Mouse (Mus musculus) ES-Bruce4 (cell line): ENCODE measurements around the gene Slc7a10.

Experiments used
- CTCF ChIP-seq: IDR thresholded peaks from one replicate; pipeline ENCODE4 v1.8.1; 2011; ENCODE audit warnings: low read depth, low read length
- POLR2A ChIP-seq: IDR thresholded peaks from one replicate; pipeline ENCODE4 v1.8.1; 2011; ENCODE audit warnings: low read length; ENCODE audit not compliant: insufficient read depth

DNA sequence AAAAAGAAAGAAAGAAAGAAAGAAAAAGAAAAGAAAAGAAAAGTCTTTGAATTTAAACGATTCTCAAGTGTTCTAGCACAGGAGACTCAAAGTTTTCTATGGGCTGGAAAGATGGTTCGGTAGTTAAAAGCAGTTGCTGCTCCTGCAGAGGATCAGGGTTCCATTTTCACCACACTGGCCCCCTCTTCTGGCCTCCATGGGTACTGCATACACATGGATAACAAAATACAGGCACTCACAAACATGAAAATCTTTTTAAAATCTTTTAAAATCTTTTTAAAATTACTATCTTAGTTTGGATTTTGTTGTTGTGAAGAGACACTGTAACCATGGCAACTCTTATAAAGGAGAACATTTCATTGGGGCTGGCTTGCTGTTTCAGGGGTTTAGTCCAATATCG lies 44.1 kb downstream of the Slc7a10 start:
- no peak for TF ChIP-seq POLR2A
- TF ChIP-seq CTCF: peak; percentile 51
